ENCODE assay signal across 16 mouse cellular contexts in the genomic region with DNA sequence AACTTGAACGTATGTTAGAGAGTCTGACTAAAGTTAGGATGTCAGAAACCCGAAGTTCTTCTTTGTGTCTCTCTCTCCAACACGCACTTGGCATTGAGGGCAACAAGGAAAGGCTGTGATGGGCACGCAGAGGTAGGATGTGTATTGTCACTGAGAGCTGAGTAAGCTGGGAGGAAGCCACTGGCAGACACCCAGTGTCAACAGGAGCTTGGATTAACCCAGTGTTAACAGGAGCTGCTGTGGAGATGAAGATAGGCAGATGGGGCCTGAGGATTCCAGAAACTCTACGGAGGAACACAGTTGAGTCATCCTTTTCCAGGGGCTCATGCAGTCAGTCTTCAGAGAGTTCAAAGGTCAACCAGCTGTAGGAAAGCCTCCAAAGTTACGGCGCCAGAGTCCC.
DNase-seq lines count a peak whose midpoint lies in the region.
"Had no signal": no experiment of that assay in that cellular context is flagged by ENCODE, and none has a peak within 500 bp of the region (broad histone marks: within the 10 kb centered on the region; RNA-seq: fewer than 3 reads in every experiment).

No protein-coding gene starts in this region.

- intact Hi-C loops in heart, postnatal 10 days (cut with DNase I) = no loop called here

- peak; percentile 86 for DNase-seq in heart, adult 11 months
- DNase-seq in heart, adult 8-10 months (ENCODE audit: low spot score) = no peak
- peak; percentile 7 for DNase-seq in heart, postnatal 4 days
- DNase-seq in heart, postnatal 10 days = no peak
- DNase-seq in 416B (ENCODE audit: low read depth) = peak; percentile 4
- peak; percentile 8 for DNase-seq in fat pad, adult 2 months (ENCODE audit: extremely low read depth, low read depth, low spot score)
- DNase-seq in frontal cortex, postnatal 10 days (ENCODE audit: low spot score in 2 of 2) = no peak
- DNase-seq: adrenal gland, postnatal 10 days; cerebellum, adult 9-10 months; gastrocnemius, adult 2 months; kidney, adult 2 months; kidney, postnatal 14 days; liver, postnatal 0 days; lung, postnatal 36 days; right cerebral cortex, postnatal 25 days; thymus, postnatal 14 days had no signal

Comparison
In these comparisons a context has a peak if more than half of its experiments do, and no peak if none do; other contexts are left out.
1. DNase-seq: peak in heart, adult 11 months (single experiment), heart, postnatal 4 days (single experiment), 416B (single experiment) and fat pad, adult 2 months (single experiment); none in heart, adult 8-10 months (single experiment), heart, postnatal 10 days (0 of 2) and frontal cortex, postnatal 10 days (0 of 2).